Mouse (Mus musculus): Measurements from ENCODE around the gene Lce1h. TPM values are rescaled to one million over a fixed set of nuclear protein-coding genes. Genes with fewer than 3 reads are reported as not detected.

Gene Lce1h
- polyA plus RNA-seq, 1 experiment from 2014 or later: not detected

GRCm38 (mm10) chr3:92720250-92720649 lies 44.6 kb downstream of the Lce1h start, which contains the start of gene Lce1f:
Lce1f (minus strand) TSS chr3:92720350.
- H3K4me2 ChIP-seq (ENCODE audit: low read length): no peak within 1 kb of the TSS
- H3K27me3 ChIP-seq (replicated peaks; ENCODE audit: control insufficient read depth, insufficient read depth, low read length): no peaks in the 10 kb centered on the region
- ATAC-seq (replicated peaks; ENCODE audit: low FRiP score, low TSS enrichment, low read depth): no peak
- no peak within 1 kb of the TSS for H3K9ac ChIP-seq (ENCODE audit: low read length)
- no peaks in the 10 kb centered on the region for H3K9me3 ChIP-seq (ENCODE audit: control insufficient read depth, low read length)
- no peaks in the 10 kb centered on the region for H3K36me3 ChIP-seq (ENCODE audit: control insufficient read depth, insufficient read depth, low read length)
- H3K27ac ChIP-seq (ENCODE audit: low read depth): no peak within 1 kb of the TSS
- WGBS: 76% methylated on average over 3 of the region's 3 CpGs
- H3K4me1 ChIP-seq (replicated peaks; ENCODE audit: control insufficient read depth, insufficient read depth, low read length): no peaks in the 10 kb centered on the region
- no peak within 1 kb of the TSS for H3K4me3 ChIP-seq (ENCODE audit: low read depth, low read length)
- no peak for DNase-seq (ENCODE audit: low spot score)

- Histone ChIP-seq H3K27ac (ENCODE audit: low read depth) (no peak overlapping the region), H3K4me1 (replicated peaks; ENCODE audit: control insufficient read depth, insufficient read depth, low read length) (no peaks in the 10 kb centered on the region), H3K36me3 (ENCODE audit: control insufficient read depth, insufficient read depth, low read length) (no peaks in the 10 kb centered on the region), H3K27me3 (replicated peaks; ENCODE audit: control insufficient read depth, insufficient read depth, low read length) (no peaks in the 10 kb centered on the region), H3K9me3 (ENCODE audit: control insufficient read depth, low read length) (no peaks in the 10 kb centered on the region), H3K4me3 (ENCODE audit: low read depth, low read length) (no peak overlapping the region), H3K9ac (ENCODE audit: low read length) (no peak overlapping the region), H3K4me2 (ENCODE audit: low read length) (no peak overlapping the region)
- DNase-seq (ENCODE audit: low spot score): no peak
- no peak for ATAC-seq (replicated peaks; ENCODE audit: low FRiP score, low TSS enrichment, low read depth)
Measured at GRCm38 (mm10) chr3:92715122-92715521, 49.7 kb downstream of the Lce1h start.

Other genes with a start within 250 kb of the Lce1h start
- not detected in 2 replicates for gene 2310046K23Rik, start 230.6 kb downstream of the Lce1h start, polyA plus RNA-seq (2014; fragmentation: Nextera tagmentation; extraction: Ambion mirVana)
- gene Ivl, start 191.3 kb downstream of the Lce1h start, polyA plus RNA-seq (2014; fragmentation: Nextera tagmentation; extraction: Ambion mirVana): 0.27 TPM in 1 of 2 replicates, not detected in the other
- gene Smcp, start 176.1 kb downstream of the Lce1h start, polyA plus RNA-seq (2014; fragmentation: Nextera tagmentation; extraction: Ambion mirVana): not detected in 2 replicates
- not detected in 2 replicates for gene 2210017I01Rik, start 157.6 kb downstream of the Lce1h start, polyA plus RNA-seq (2014; fragmentation: Nextera tagmentation; extraction: Ambion mirVana)
- gene Lce6a, start 143.4 kb downstream of the Lce1h start, polyA plus RNA-seq (2014; fragmentation: Nextera tagmentation; extraction: Ambion mirVana): not detected in 2 replicates
- not detected in 2 replicates for gene Lce1a1, start 116.8 kb downstream of the Lce1h start, polyA plus RNA-seq (2014; fragmentation: Nextera tagmentation; extraction: Ambion mirVana)
- not detected in 2 replicates for gene Lce1b, start 108.1 kb downstream of the Lce1h start, polyA plus RNA-seq (2014; fragmentation: Nextera tagmentation; extraction: Ambion mirVana)
- gene Lce1a2, start 94.8 kb downstream of the Lce1h start, polyA plus RNA-seq (2014; fragmentation: Nextera tagmentation; extraction: Ambion mirVana): not detected in 2 replicates
- gene Lce1c, start 85.8 kb downstream of the Lce1h start, polyA plus RNA-seq (2014; fragmentation: Nextera tagmentation; extraction: Ambion mirVana): not detected in 2 replicates
- gene Lce1d, start 77.9 kb downstream of the Lce1h start, polyA plus RNA-seq (2014; fragmentation: Nextera tagmentation; extraction: Ambion mirVana): not detected in 2 replicates
- not detected in 2 replicates for gene Lce1e, start 56.0 kb downstream of the Lce1h start, polyA plus RNA-seq (2014; fragmentation: Nextera tagmentation; extraction: Ambion mirVana)
- gene Lce1f, start 44.7 kb downstream of the Lce1h start, polyA plus RNA-seq (2014; fragmentation: Nextera tagmentation; extraction: Ambion mirVana): not detected in 2 replicates
- not detected in 2 replicates for gene Gm38119, start 26.0 kb downstream of the Lce1h start, polyA plus RNA-seq (2014; fragmentation: Nextera tagmentation; extraction: Ambion mirVana)
- not detected in 2 replicates for gene Lce1g, start 12.7 kb downstream of the Lce1h start, polyA plus RNA-seq (2014; fragmentation: Nextera tagmentation; extraction: Ambion mirVana)
- not detected in 2 replicates for gene Lce1i, start 13.8 kb upstream of the Lce1h start, polyA plus RNA-seq (2014; fragmentation: Nextera tagmentation; extraction: Ambion mirVana)
- gene Lce1j, start 25.4 kb upstream of the Lce1h start, polyA plus RNA-seq (2014; fragmentation: Nextera tagmentation; extraction: Ambion mirVana): not detected in 2 replicates
- not detected in 2 replicates for gene Lce1k, start 42.8 kb upstream of the Lce1h start, polyA plus RNA-seq (2014; fragmentation: Nextera tagmentation; extraction: Ambion mirVana)
- not detected in 2 replicates for gene Kprp, start 62.2 kb upstream of the Lce1h start, polyA plus RNA-seq (2014; fragmentation: Nextera tagmentation; extraction: Ambion mirVana)
- gene Lce1l, start 86.2 kb upstream of the Lce1h start, polyA plus RNA-seq (2014; fragmentation: Nextera tagmentation; extraction: Ambion mirVana): not detected in 2 replicates
- not detected in 2 replicates for gene 2310050C09Rik, start 105.2 kb upstream of the Lce1h start, polyA plus RNA-seq (2014; fragmentation: Nextera tagmentation; extraction: Ambion mirVana)
- not detected in 2 replicates for gene Lce3a, start 161.2 kb upstream of the Lce1h start, polyA plus RNA-seq (2014; fragmentation: Nextera tagmentation; extraction: Ambion mirVana)
- not detected in 2 replicates for gene Lce3b, start 167.9 kb upstream of the Lce1h start, polyA plus RNA-seq (2014; fragmentation: Nextera tagmentation; extraction: Ambion mirVana)
- 0.35 TPM in 1 of 2 replicates, not detected in the other for gene Lce3c, start 179.4 kb upstream of the Lce1h start, polyA plus RNA-seq (2014; fragmentation: Nextera tagmentation; extraction: Ambion mirVana)
- not detected in 2 replicates for gene Lce3d, start 192.3 kb upstream of the Lce1h start, polyA plus RNA-seq (2014; fragmentation: Nextera tagmentation; extraction: Ambion mirVana)
- gene Lce3e, start 202.0 kb upstream of the Lce1h start, polyA plus RNA-seq (2014; fragmentation: Nextera tagmentation; extraction: Ambion mirVana): not detected in 2 replicates
- not detected in 2 replicates for gene Lce3f, start 227.2 kb upstream of the Lce1h start, polyA plus RNA-seq (2014; fragmentation: Nextera tagmentation; extraction: Ambion mirVana)